In genomic region chr19:57272824-57273613, GRCm38 (mm10) we compare ENCODE assay signal across 9 mouse cellular contexts. TPM values are rescaled to one million over a fixed set of nuclear protein-coding genes. Genes with fewer than 3 reads are reported as not detected.
DNase-seq lines count a peak whose midpoint lies in the region; ATAC-seq lines count a peak whose summit lies in the region.
"Had no signal": no experiment of that assay in that cellular context is flagged by ENCODE, and none has a peak within 500 bp of the region (broad histone marks: within the 10 kb centered on the region; RNA-seq: fewer than 3 reads in every experiment).

No protein-coding gene starts in this region.

- H3K9me3 ChIP-seq in forebrain, embryonic 14.5 days (replicated peaks; ENCODE audit: control insufficient read depth, low read length) = no peaks in the 10 kb centered on the region
- H3K9me3 ChIP-seq in forebrain, embryonic 12.5 days = no peaks in the 10 kb centered on the region
- no peaks in the 10 kb centered on the region for H3K9me3 ChIP-seq in stomach, embryonic 15.5 days
- H3K9me3 ChIP-seq: G1E had no signal

- DNase-seq in forebrain, embryonic 14.5 days (ENCODE audit: low spot score) = peak; percentile 41
- peak; percentile 77 for DNase-seq in adrenal gland, adult 2 months
- peak; percentile 65 for DNase-seq in fibroblast of lung, adult 2 months (ENCODE audit: low read depth)
- DNase-seq in heart, postnatal 25 days (ENCODE audit: low spot score) = peak; percentile 65
- DNase-seq in left cerebral cortex, adult 18-20 months (ENCODE audit: low spot score in 2 of 2) = peak; percentile 72 to 79
- DNase-seq in lung, postnatal 4 days = peak; percentile 76 to 83

- H3K4me2 ChIP-seq in forebrain, embryonic 14.5 days (ENCODE audit: low read length) = no peak overlapping the region
- no peak overlapping the region for H3K4me2 ChIP-seq in forebrain, embryonic 12.5 days
- H3K4me2 ChIP-seq in stomach, embryonic 15.5 days = peak overlapping the region; percentile 19

- no peaks in the 10 kb centered on the region for H3K27me3 ChIP-seq in forebrain, embryonic 14.5 days (replicated peaks; ENCODE audit: control insufficient read depth, insufficient read depth, low read length)
- H3K27me3 ChIP-seq in forebrain, embryonic 12.5 days = peaks cover 24% of the 10 kb centered on the region; the same call in 1 of the 2 replicates
- H3K27me3 ChIP-seq in stomach, embryonic 15.5 days (replicated peaks) = no peaks in the 10 kb centered on the region

- no peak overlapping the region for H3K4me3 ChIP-seq in forebrain, embryonic 14.5 days (ENCODE audit: low read depth, low read length)
- H3K4me3 ChIP-seq in forebrain, embryonic 12.5 days (replicated peaks) = no peak overlapping the region
- no peak overlapping the region for H3K4me3 ChIP-seq in stomach, embryonic 15.5 days (replicated peaks)

- H3K9ac ChIP-seq in forebrain, embryonic 14.5 days (ENCODE audit: low read length) = no peak overlapping the region
- no peak overlapping the region for H3K9ac ChIP-seq in forebrain, embryonic 12.5 days
- H3K9ac ChIP-seq in stomach, embryonic 15.5 days = no peak overlapping the region

- no peak overlapping the region for H3K27ac ChIP-seq in forebrain, embryonic 14.5 days (ENCODE audit: low read depth, low read length)
- H3K27ac ChIP-seq in forebrain, embryonic 12.5 days = no peak overlapping the region
- H3K27ac ChIP-seq in stomach, embryonic 15.5 days = peak overlapping the region; percentile 19; the same call in 1 of the 2 replicates

- intact Hi-C loops in heart, postnatal 25 days (cut with DNase I) = no loop called here

- peak; percentile 38; the same call in 1 of the 2 replicates for ATAC-seq in forebrain, embryonic 14.5 days
- no peak for ATAC-seq in forebrain, embryonic 12.5 days (ENCODE audit: low FRiP score)
- ATAC-seq in stomach, embryonic 15.5 days (ENCODE audit: insufficient read depth, low FRiP score, low read depth) = peak; percentile 57

- WGBS in forebrain, embryonic 14.5 days = 52% methylated on average over 13 of the region's 13 CpGs
- 50% methylated on average over 13 of the region's 13 CpGs for WGBS in forebrain, embryonic 12.5 days
- WGBS in stomach, embryonic 15.5 days = 43% methylated on average over 13 of the region's 13 CpGs

- no peaks in the 10 kb centered on the region for H3K36me3 ChIP-seq in forebrain, embryonic 14.5 days (ENCODE audit: control insufficient read depth, insufficient read depth, low read length)
- H3K36me3 ChIP-seq in forebrain, embryonic 12.5 days (replicated peaks) = no peaks in the 10 kb centered on the region
- H3K36me3 ChIP-seq in stomach, embryonic 15.5 days = no peaks in the 10 kb centered on the region
- H3K36me3 ChIP-seq: G1E had no signal

- H3K4me1 ChIP-seq in forebrain, embryonic 14.5 days (ENCODE audit: control insufficient read depth, insufficient read depth, low read length) = peaks cover 26% of the 10 kb centered on the region
- peaks cover 41% of the 10 kb centered on the region for H3K4me1 ChIP-seq in forebrain, embryonic 12.5 days
- peaks cover 26% of the 10 kb centered on the region for H3K4me1 ChIP-seq in stomach, embryonic 15.5 days

RNA-seq across cellular contexts. Expression of gene Ablim1, which starts 41.7 kb away (rescaled TPM):
- 24.0 and 35.5 TPM in 2 replicates for polyA plus RNA-seq in forebrain, embryonic 14.5 days (2014; fragmentation: Nextera tagmentation; extraction: Ambion mirVana)
- 16.5 and 17.7 TPM in 2 replicates for polyA plus RNA-seq in forebrain, embryonic 12.5 days (2016; fragmentation: Nextera tagmentation; extraction: Ambion mirVana)
- total RNA-seq in adrenal gland, adult 2 months (2021) = 10 to 100 TPM; 33.6 to 39.9 TPM
- polyA plus RNA-seq in adrenal gland, adult 2 months (2012; rRNA removed) = 15.8 and 20.5 TPM in 2 replicates
- total RNA-seq in heart, postnatal 25 days (2021) = 100 to 1,000 TPM; 417 to 451 TPM
- total RNA-seq in left cerebral cortex, adult 18-20 months (2021) = 100 to 1,000 TPM; 115 to 119 TPM
- polyA plus RNA-seq in stomach, embryonic 15.5 days (2015; fragmentation: Nextera tagmentation; extraction: Ambion mirVana) = 41.0 and 41.2 TPM in 2 replicates
